Mouse (Mus musculus) cortical plate, adult 2 months (tissue): ENCODE results near the gene Gtf3c2.
A peak's percentile ranks its signal among the peaks of the same experiment; 100 is the strongest.

Experiments
- CTCF ChIP-seq: fragments of 200-500 bp; IDR thresholded peaks from 2 replicates; pipeline ENCODE4 v1.5.1; 2011; ENCODE audit warnings: mild to moderate bottlenecking, control low read depth, low read length; ENCODE audit not compliant: insufficient read depth; ENCODE audit errors: extremely low read depth
- POLR2A ChIP-seq: fragments of 200-500 bp; IDR thresholded peaks from 2 replicates; pipeline ENCODE4 v1.6.1; 2011; ENCODE audit warnings: mild to moderate bottlenecking, low read length, control low read depth; ENCODE audit not compliant: insufficient read depth; ENCODE audit errors: extremely low read depth

GRCm38 (mm10) chr5:31192939-31193630 is 13.1 kb upstream of the Gtf3c2 start, which contains the start of the genes Snx17 and Eif2b4:
- TF ChIP-seq CTCF (0 out of 2 replicates have a peak, but pooled peaks have one; percentile 12), POLR2A (peak; percentile 86)
